Mouse (Mus musculus): ENCODE data around the gene Adck2. TPM values are rescaled to one million over a fixed set of nuclear protein-coding genes. Genes with fewer than 3 reads are reported as not detected.

Adck2 gene
- 24.6 and 25.7 TPM in 2 replicates for polyA plus RNA-seq (2015; fragmentation: Nextera tagmentation; extraction: Ambion mirVana)

- no peak for TF ChIP-seq EP300 (IDR thresholded peaks at IDR 0.05)
- peak; percentile 55 for TF ChIP-seq CTCF (IDR thresholded peaks at IDR 0.05)
- peak within 1 kb of the TSS; percentile 90 for H3K27ac ChIP-seq (ENCODE audit: low read length)
- H3K9ac ChIP-seq (replicated peaks; ENCODE audit: low read depth) = peak within 1 kb of the TSS; percentile 62
- peaks cover 8% of the 10 kb centered on the region; the same call in 1 of the 2 replicates for H3K36me3 ChIP-seq (ENCODE audit: insufficient read depth, low read length)
- DNase-seq (ENCODE audit: low spot score) (peak; percentile 91), ATAC-seq (peak; percentile 96)
- H3K4me2 ChIP-seq (replicated peaks; ENCODE audit: low read depth, low read length) = peak within 1 kb of the TSS; percentile 87
- WGBS = 2% methylated on average over 31 of the region's 49 CpGs
- H3K9me3 ChIP-seq (ENCODE audit: low read length) = no peaks in the 10 kb centered on the region
- peak within 1 kb of the TSS; percentile 66 for H3K4me3 ChIP-seq (ENCODE audit: low read depth, low read length)
- H3K4me1 ChIP-seq (ENCODE audit: insufficient read depth, low read depth, low read length) = peaks cover 6% of the 10 kb centered on the region; the same call in 1 of the 2 replicates
- no peaks in the 10 kb centered on the region for H3K27me3 ChIP-seq (replicated peaks; ENCODE audit: insufficient read depth, low read length)
These were observed at the start of gene Adck2 for GRCm38 (mm10) chr6:39573791-39574554. Gene Adck2, plus strand, starts transcription at chr6:39573873.

GRCm38 (mm10) chr6:39526797-39527196 is 46.9 kb upstream of the Adck2 start:
- Histone ChIP-seq H3K4me1 (ENCODE audit: insufficient read depth, low read depth, low read length) (peaks cover 14% of the 10 kb centered on the region; the same call in 1 of the 2 replicates), H3K9me3 (ENCODE audit: low read length) (no peaks in the 10 kb centered on the region), H3K27ac (ENCODE audit: low read length) (no peak overlapping the region), H3K36me3 (ENCODE audit: insufficient read depth, low read length) (no peaks in the 10 kb centered on the region), H3K4me3 (ENCODE audit: low read depth, low read length) (no peak overlapping the region), H3K4me2 (replicated peaks; ENCODE audit: low read depth, low read length) (no peak overlapping the region), H3K9ac (replicated peaks; ENCODE audit: low read depth) (no peak overlapping the region), H3K27me3 (replicated peaks; ENCODE audit: insufficient read depth, low read length) (no peaks in the 10 kb centered on the region)
- DNase-seq (ENCODE audit: low spot score) (peak; percentile 13), ATAC-seq (no peak)
- WGBS = 60% methylated on average over 9 of the region's 10 CpGs
- TF ChIP-seq CTCF (IDR thresholded peaks at IDR 0.05) (no peak), EP300 (IDR thresholded peaks at IDR 0.05) (no peak)

GRCm38 (mm10) chr6:39527337-39527784 is 46.3 kb upstream of the Adck2 start:
- Histone ChIP-seq H3K9ac (replicated peaks; ENCODE audit: low read depth) (no peak overlapping the region), H3K27ac (ENCODE audit: low read length) (no peak overlapping the region), H3K4me3 (ENCODE audit: low read depth, low read length) (no peak overlapping the region), H3K27me3 (replicated peaks; ENCODE audit: insufficient read depth, low read length) (no peaks in the 10 kb centered on the region), H3K4me1 (ENCODE audit: insufficient read depth, low read depth, low read length) (peaks cover 14% of the 10 kb centered on the region; the same call in 1 of the 2 replicates), H3K9me3 (ENCODE audit: low read length) (no peaks in the 10 kb centered on the region), H3K4me2 (replicated peaks; ENCODE audit: low read depth, low read length) (no peak overlapping the region), H3K36me3 (ENCODE audit: insufficient read depth, low read length) (no peaks in the 10 kb centered on the region)
- WGBS = 77% methylated on average over 7 of the region's 7 CpGs
- peak; percentile 23 for DNase-seq (ENCODE audit: low spot score)
- no peak for ATAC-seq
- no peak for TF ChIP-seq CTCF (IDR thresholded peaks at IDR 0.05)
- TF ChIP-seq EP300 (IDR thresholded peaks at IDR 0.05) = no peak

GRCm38 (mm10) chr6:39527811-39528210 is 45.9 kb upstream of the Adck2 start:
- peaks cover 14% of the 10 kb centered on the region; the same call in 1 of the 2 replicates for H3K4me1 ChIP-seq (ENCODE audit: insufficient read depth, low read depth, low read length)
- H3K27me3 ChIP-seq (replicated peaks; ENCODE audit: insufficient read depth, low read length) = no peaks in the 10 kb centered on the region
- no peaks in the 10 kb centered on the region for H3K36me3 ChIP-seq (ENCODE audit: insufficient read depth, low read length)
- no peak overlapping the region for H3K9ac ChIP-seq (replicated peaks; ENCODE audit: low read depth)
- TF ChIP-seq CTCF (IDR thresholded peaks at IDR 0.05) (no peak), EP300 (IDR thresholded peaks at IDR 0.05) (no peak)
- no peak overlapping the region for H3K4me2 ChIP-seq (replicated peaks; ENCODE audit: low read depth, low read length)
- 46% methylated on average over 4 of the region's 4 CpGs for WGBS
- no peak overlapping the region; the same call in 1 of the 2 replicates for H3K27ac ChIP-seq (ENCODE audit: low read length)
- H3K9me3 ChIP-seq (ENCODE audit: low read length) = no peaks in the 10 kb centered on the region
- no peak overlapping the region for H3K4me3 ChIP-seq (ENCODE audit: low read depth, low read length)
- ATAC-seq (no peak), DNase-seq (ENCODE audit: low spot score) (no peak)

- ATAC-seq = peak; percentile 83
- peak; percentile 64 for DNase-seq (ENCODE audit: low spot score)
- H3K9me3 ChIP-seq (ENCODE audit: low read length) = no peaks in the 10 kb centered on the region
- H3K36me3 ChIP-seq (ENCODE audit: insufficient read depth, low read length) = no peaks in the 10 kb centered on the region
- TF ChIP-seq EP300 (IDR thresholded peaks at IDR 0.05) = no peak
- TF ChIP-seq CTCF (IDR thresholded peaks at IDR 0.05) = no peak
- H3K27me3 ChIP-seq (replicated peaks; ENCODE audit: insufficient read depth, low read length) = no peaks in the 10 kb centered on the region
- H3K4me2 ChIP-seq (replicated peaks; ENCODE audit: low read depth, low read length) = 0 out of 2 replicates have a peak overlapping the region, but pooled peaks have one; percentile 3
- peak overlapping the region; percentile 27; the same call in 1 of the 2 replicates for H3K27ac ChIP-seq (ENCODE audit: low read length)
- H3K9ac ChIP-seq (replicated peaks; ENCODE audit: low read depth) = no peak overlapping the region
- H3K4me3 ChIP-seq (ENCODE audit: low read depth, low read length) = no peak overlapping the region
- WGBS = 35% methylated on average over 12 of the region's 12 CpGs
- peaks cover 14% of the 10 kb centered on the region; the same call in 1 of the 2 replicates for H3K4me1 ChIP-seq (ENCODE audit: insufficient read depth, low read depth, low read length)
These were observed 44.8 kb upstream of the Adck2 start for GRCm38 (mm10) chr6:39528671-39529535.

GRCm38 (mm10) chr6:39534944-39535343 is 38.7 kb upstream of the Adck2 start:
- no peak for DNase-seq (ENCODE audit: low spot score)
- no peak overlapping the region for H3K9ac ChIP-seq (replicated peaks; ENCODE audit: low read depth)

More at GRCm38 (mm10) chr6:39534944-39535343, 38.7 kb upstream of the Adck2 start:
- Histone ChIP-seq H3K9me3 (ENCODE audit: low read length) (no peaks in the 10 kb centered on the region), H3K36me3 (ENCODE audit: insufficient read depth, low read length) (no peaks in the 10 kb centered on the region), H3K4me1 (ENCODE audit: insufficient read depth, low read depth, low read length) (peaks cover 5% of the 10 kb centered on the region; the same call in 1 of the 2 replicates), H3K4me3 (ENCODE audit: low read depth, low read length) (no peak overlapping the region), H3K27me3 (replicated peaks; ENCODE audit: insufficient read depth, low read length) (no peaks in the 10 kb centered on the region), H3K4me2 (replicated peaks; ENCODE audit: low read depth, low read length) (no peak overlapping the region), H3K27ac (ENCODE audit: low read length) (no peak overlapping the region)
- ATAC-seq = no peak
- no peak for TF ChIP-seq CTCF (IDR thresholded peaks at IDR 0.05)
- no peak for TF ChIP-seq EP300 (IDR thresholded peaks at IDR 0.05)

All from lung, postnatal 0 days (tissue).